Mouse (Mus musculus) liver, postnatal 0 days (tissue): Measurements from ENCODE around the gene Exoc3l. TPM values are rescaled to one million over a fixed set of nuclear protein-coding genes. Genes with fewer than 3 reads are reported as not detected.

Source experiments
- ATAC-seq: fragments of 200-750 bp; cut with Nextera tagmentation; 2 replicates; pipeline ENCODE4 v1.8.0; 2017; ENCODE audit warnings: mild to moderate bottlenecking, moderate library complexity
- DNase-seq: peaks from one replicate; pipeline ENCODE4 v3.0.0-alpha.2; 2016
- H3K27ac ChIP-seq: fragments of 300-500 bp; sonication (generic); 2 replicates; pipeline ENCODE4 v1.5.1; 2014; ENCODE audit warnings: antibody characterized with exemption, moderate library complexity, mild to moderate bottlenecking, low read depth
- H3K27me3 ChIP-seq: fragments of 300-500 bp; sonication (generic); 2 replicates; pipeline ENCODE4 v1.6.1; 2014; ENCODE audit warnings: low read length, control low read depth, mixed read lengths; ENCODE audit not compliant: insufficient read depth
- H3K36me3 ChIP-seq: fragments of 300-500 bp; sonication (generic); replicated peaks from 2 replicates; pipeline ENCODE4 v1.6.1; 2014; ENCODE audit warnings: mild to moderate bottlenecking, control low read depth, low read length, moderate library complexity, mixed read lengths; ENCODE audit not compliant: insufficient read depth
- H3K4me1 ChIP-seq: fragments of 300-500 bp; sonication (generic); 2 replicates; pipeline ENCODE4 v1.6.1; 2014; ENCODE audit warnings: antibody characterized with exemption, mild to moderate bottlenecking, control low read depth; ENCODE audit not compliant: insufficient read depth
- H3K4me2 ChIP-seq: fragments of 300-500 bp; sonication (generic); 2 replicates; pipeline ENCODE4 v1.6.1; 2014; ENCODE audit warnings: low read depth, mild to moderate bottlenecking, low read length, moderate library complexity, mixed read lengths
- H3K4me3 ChIP-seq: fragments of 300-500 bp; sonication (generic); 2 replicates; pipeline ENCODE4 v1.5.1; 2014; ENCODE audit warnings: low read depth, low read length
- H3K9ac ChIP-seq: fragments of 300-500 bp; sonication (generic); replicated peaks from 2 replicates; pipeline ENCODE4 v1.6.1; 2014; ENCODE audit warnings: mild to moderate bottlenecking, moderate library complexity
- H3K9me3 ChIP-seq: fragments of 300-500 bp; sonication (generic); 2 replicates; pipeline ENCODE4 v1.6.1; 2016; ENCODE audit warnings: mild to moderate bottlenecking, control low read depth, low read length, mixed read lengths
- CTCF ChIP-seq: sonication (generic); IDR thresholded peaks from 2 replicates; pipeline ENCODE4 v1.5.1; 2016; ENCODE audit warnings: antibody characterized with exemption, low read depth
- EP300 ChIP-seq: IDR thresholded peaks from 2 replicates; pipeline ENCODE4 v1.6.1; 2016; ENCODE audit warnings: antibody characterized with exemption, low read depth, mild to moderate bottlenecking
- WGBS: fragments of 180-500 bp; shearing (Covaris S2); extraction: QIAGEN DNeasy Blood & Tissue Kit; methylation state at CpG from one replicate; pipeline ENCODE4 v1.1.7; 2014; ENCODE audit not compliant: insufficient replicate concordance; 5-methylcytosine and 5-hydroxymethylcytosine counted together
- polyA plus RNA-seq: library from polyadenylated mRNA; unstranded; fragments of >200 nt; fragmentation: Nextera tagmentation; extraction: Ambion mirVana; gene quantifications from 2 replicates; pipeline ENCODE4 v1.2.1, GENCODE M21; 2015

Gene Exoc3l
- polyA plus RNA-seq, 1 experiment from 2014 or later: 6.6 TPM

GRCm38 (mm10) chr8:105290554-105291314 is 5.2 kb downstream of the Exoc3l start:
- Histone ChIP-seq H3K9ac (no peak overlapping the region), H3K4me3 (no peak overlapping the region)
- TF ChIP-seq CTCF: peak; percentile 98
- no peak for TF ChIP-seq EP300

GRCm38 (mm10) chr8:105289805-105290460 is 6.0 kb downstream of the Exoc3l start, which contains the start of gene 4931428F04Rik:
4931428F04Rik (minus strand) TSS chr8:105289864.
- H3K9ac ChIP-seq: peak within 1 kb of the TSS; percentile 49
- H3K4me1 ChIP-seq: peaks cover 20% of the 10 kb centered on the region
- H3K4me3 ChIP-seq: peak within 1 kb of the TSS; percentile 50
- H3K27me3 ChIP-seq: peaks cover 14% of the 10 kb centered on the region
- DNase-seq (no peak), ATAC-seq (0 out of 2 replicates have a peak, but pooled peaks have one; percentile 2)
- WGBS: 10% methylated on average over 37 of the region's 43 CpGs
- H3K27ac ChIP-seq: no peak within 1 kb of the TSS
- H3K4me2 ChIP-seq: peak within 1 kb of the TSS; percentile 78
- H3K36me3 ChIP-seq: no peaks in the 10 kb centered on the region
- TF ChIP-seq EP300 (no peak), CTCF (peak; percentile 69)
- no peaks in the 10 kb centered on the region for H3K9me3 ChIP-seq

More at GRCm38 (mm10) chr8:105290554-105291314, 5.2 kb downstream of the Exoc3l start:
- no peaks in the 10 kb centered on the region for H3K9me3 ChIP-seq
- H3K4me2 ChIP-seq: peak overlapping the region; percentile 78
- no peak overlapping the region for H3K27ac ChIP-seq
- H3K27me3 ChIP-seq: peaks cover 14% of the 10 kb centered on the region
- DNase-seq (peak; percentile 94), ATAC-seq (peak; percentile 40; the same call in 1 of the 2 replicates)
- H3K4me1 ChIP-seq: peaks cover 22% of the 10 kb centered on the region
- 18% methylated on average over 31 of the region's 31 CpGs for WGBS
- no peaks in the 10 kb centered on the region for H3K36me3 ChIP-seq

DNA sequence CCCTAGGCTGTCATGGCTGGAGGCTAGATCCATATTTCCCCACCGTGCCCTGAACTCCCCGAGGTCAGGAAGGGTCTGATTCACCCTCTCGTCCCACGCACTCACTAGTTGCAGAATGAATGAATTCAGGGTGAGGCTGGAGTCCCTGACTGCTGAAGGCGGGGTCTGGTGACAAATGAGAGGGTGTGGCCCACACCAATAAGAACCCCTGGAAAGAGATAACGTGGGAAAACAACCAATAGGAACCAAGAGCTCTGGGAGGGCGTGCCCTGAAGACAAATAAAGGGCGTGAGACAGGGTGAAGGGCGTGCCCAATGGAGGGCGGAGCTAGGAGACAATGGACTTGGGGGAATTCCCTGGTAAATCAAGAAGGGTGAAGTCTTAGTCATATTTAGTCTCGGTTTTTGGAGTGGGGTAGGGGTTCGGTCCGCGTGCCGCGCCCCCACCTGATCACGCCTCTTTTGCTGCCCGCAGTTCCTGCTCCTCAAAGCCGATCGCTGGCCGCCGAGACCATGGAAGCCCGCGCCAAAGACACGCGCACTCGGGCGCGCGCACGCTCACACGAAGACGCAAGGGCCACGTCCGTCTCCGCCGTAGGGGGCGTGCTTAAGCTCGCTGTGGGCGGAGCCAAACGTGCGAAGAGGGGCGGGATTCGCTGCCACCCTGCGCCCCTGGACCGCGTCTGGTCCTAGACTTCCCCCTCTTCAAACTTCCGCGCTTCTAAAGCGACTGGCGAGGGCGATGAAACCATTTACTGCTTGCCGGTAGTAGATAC is 6.8 kb downstream of the Exoc3l start:
- Histone ChIP-seq H3K4me2 (peak overlapping the region; percentile 78), H3K9ac (peak overlapping the region; percentile 49), H3K36me3 (no peaks in the 10 kb centered on the region), H3K4me3 (peak overlapping the region; percentile 50), H3K27ac (no peak overlapping the region), H3K9me3 (no peaks in the 10 kb centered on the region), H3K27me3 (peaks cover 14% of the 10 kb centered on the region), H3K4me1 (peaks cover 20% of the 10 kb centered on the region)
- 3% methylated on average over 53 of the region's 53 CpGs for WGBS
- ATAC-seq: peak; percentile 90
- no peak for TF ChIP-seq EP300
- peak; percentile 48 for TF ChIP-seq CTCF
- peak; percentile 91 for DNase-seq

DNA sequence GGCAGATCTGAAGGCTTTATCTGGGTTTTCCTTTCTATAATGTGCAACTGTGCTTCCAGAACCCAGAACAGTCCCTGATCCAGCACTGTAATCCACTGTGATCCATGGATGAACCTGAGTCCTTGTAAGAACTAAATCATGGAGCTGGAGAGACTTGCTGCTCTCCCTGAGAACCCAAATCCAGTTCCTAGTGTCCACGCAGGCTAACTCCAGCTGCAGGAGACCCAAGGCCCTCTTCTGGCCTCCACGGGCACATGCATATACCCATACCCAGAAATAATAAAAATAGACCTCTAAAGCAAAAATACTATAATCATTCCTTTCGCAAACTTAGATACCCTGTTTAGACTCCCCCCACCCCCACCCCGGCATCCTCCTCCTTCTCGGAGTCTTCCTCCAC is 7.7 kb downstream of the Exoc3l start:
- Histone ChIP-seq H3K27me3 (peaks cover 14% of the 10 kb centered on the region), H3K9me3 (no peaks in the 10 kb centered on the region), H3K27ac (no peak overlapping the region), H3K36me3 (no peaks in the 10 kb centered on the region), H3K4me2 (no peak overlapping the region), H3K4me1 (peaks cover 22% of the 10 kb centered on the region), H3K4me3 (no peak overlapping the region), H3K9ac (no peak overlapping the region)
- TF ChIP-seq EP300 (no peak), CTCF (no peak)
- DNase-seq (no peak), ATAC-seq (no peak)
- 90% methylated on average over 5 of the region's 5 CpGs for WGBS

DNA sequence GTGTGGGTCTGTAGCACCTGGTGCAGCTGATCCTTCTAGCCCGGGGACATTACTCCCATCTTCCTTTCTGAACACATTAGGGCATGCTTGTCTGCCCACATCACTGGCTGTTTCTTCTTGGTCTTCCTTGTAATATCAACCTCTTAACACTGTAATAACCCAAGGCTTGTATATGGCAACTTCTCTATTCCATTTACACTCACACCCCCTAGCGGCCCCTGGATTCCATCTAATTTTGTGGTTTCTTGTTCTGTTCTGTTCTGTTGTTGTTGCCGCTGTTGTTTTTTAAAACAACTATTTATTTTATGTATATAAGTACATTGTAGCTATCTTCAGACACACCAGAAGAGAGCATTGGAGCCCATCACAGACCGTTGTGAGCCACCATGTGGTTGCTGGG is 9.0 kb downstream of the Exoc3l start:
- Histone ChIP-seq H3K9ac (no peak overlapping the region), H3K9me3 (no peaks in the 10 kb centered on the region), H3K4me3 (no peak overlapping the region), H3K4me1 (peaks cover 27% of the 10 kb centered on the region), H3K36me3 (no peaks in the 10 kb centered on the region), H3K27ac (no peak overlapping the region), H3K4me2 (no peak overlapping the region), H3K27me3 (peaks cover 14% of the 10 kb centered on the region)
- 84% methylated on average over 4 of the region's 4 CpGs for WGBS
- DNase-seq (no peak), ATAC-seq (no peak)
- TF ChIP-seq CTCF: no peak
- no peak for TF ChIP-seq EP300

DNA sequence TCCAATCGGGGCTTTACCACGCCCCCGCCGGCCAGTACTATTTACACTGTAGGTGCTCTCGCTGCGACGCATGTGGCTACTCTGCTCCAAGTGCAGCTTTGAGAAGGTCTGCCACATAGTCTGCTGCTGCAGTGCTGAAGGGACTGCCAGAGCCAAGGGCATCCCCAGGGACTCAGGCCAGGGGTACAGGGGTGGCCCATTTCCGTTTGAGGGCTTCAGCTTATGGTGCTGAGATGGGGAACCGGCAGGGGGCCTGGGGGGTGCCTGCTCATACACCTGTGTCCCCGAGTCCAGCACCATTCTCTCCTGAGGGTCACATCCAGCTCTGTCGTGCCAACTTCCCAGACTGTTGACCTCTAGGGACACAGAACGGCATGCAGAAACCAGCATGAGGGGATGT is 10.4 kb downstream of the Exoc3l start:
- H3K9me3 ChIP-seq: no peaks in the 10 kb centered on the region
- no peak overlapping the region for H3K27ac ChIP-seq
- ATAC-seq: no peak
- 54% methylated on average over 12 of the region's 12 CpGs for WGBS
- no peak for DNase-seq
- H3K4me1 ChIP-seq: peaks cover 25% of the 10 kb centered on the region
- TF ChIP-seq EP300 (no peak), CTCF (no peak)
- peaks cover 11% of the 10 kb centered on the region for H3K27me3 ChIP-seq
- H3K4me2 ChIP-seq: no peak overlapping the region
- no peak overlapping the region for H3K9ac ChIP-seq
- no peak overlapping the region for H3K4me3 ChIP-seq
- no peaks in the 10 kb centered on the region for H3K36me3 ChIP-seq
